Mouse (Mus musculus) adrenal gland, postnatal 25 days (tissue): ENCODE results near the gene Olfr180. TPM values are rescaled to one million over a fixed set of nuclear protein-coding genes. Genes with fewer than 3 reads are reported as not detected.

Experiments used
- DNase-seq: peaks from one replicate; pipeline ENCODE4 v3.0.0; 2021; ENCODE audit warnings: mixed read lengths
- long read RNA-seq: library from polyadenylated mRNA; stranded (forward); transcript quantifications from one replicate; pipeline ENCODE4 v2.0.0, GENCODE M21; 2021
- total RNA-seq: library from RNA; stranded (reverse); gene quantifications from 2 replicates; pipeline ENCODE4 v1.2.3, GENCODE M21; 2021

Gene Olfr180
- not detected in 2 replicates for total RNA-seq
- long read RNA-seq, result 0 reads

DNA sequence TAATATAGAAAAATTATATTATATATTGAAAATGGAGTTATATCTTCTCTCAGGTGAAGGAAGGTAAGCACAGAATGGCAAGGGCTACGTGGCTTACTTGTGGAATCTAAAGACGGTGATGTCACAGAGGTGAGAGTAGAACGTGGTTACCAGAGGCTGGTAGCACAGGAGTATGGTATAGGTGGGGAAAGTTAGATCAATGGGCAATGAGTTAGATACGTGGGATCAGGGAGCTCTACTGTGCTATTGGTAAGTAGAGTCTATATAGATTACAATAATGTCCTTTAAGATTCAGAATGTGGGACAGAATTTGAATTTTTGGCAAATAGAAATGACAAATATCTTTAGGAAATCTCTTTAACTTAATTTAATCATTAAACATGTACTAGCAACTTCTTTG, at the start of gene Olfr180:
TSS of gene Olfr180 (minus strand) at position 101 of the 400 bp plus-strand sequence.
- DNase-seq, result no peak

DNA sequence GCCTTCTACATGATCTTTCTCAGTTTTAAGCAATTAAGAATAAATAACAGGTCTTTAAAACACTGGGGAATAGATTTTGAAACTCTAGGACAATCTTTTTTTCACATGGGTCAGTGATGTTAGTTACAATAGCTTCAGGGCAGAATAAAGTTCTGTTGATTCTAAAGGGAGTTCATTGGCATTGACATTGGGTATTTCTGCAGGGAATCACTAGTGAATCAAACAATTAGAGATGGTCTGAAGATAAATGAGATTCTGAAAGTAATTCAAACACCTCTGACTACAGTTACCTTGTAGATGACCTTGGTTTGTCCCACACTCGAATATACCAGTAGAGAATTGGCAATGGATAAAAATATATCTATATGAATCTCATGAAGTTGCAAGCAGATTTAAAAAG, 537 bp downstream of the Olfr180 start, which contains the start of gene Olfr181:
TSS of gene Olfr181 (minus strand) at position 101 of the 400 bp plus-strand sequence.
- DNase-seq, result no peak

DNA sequence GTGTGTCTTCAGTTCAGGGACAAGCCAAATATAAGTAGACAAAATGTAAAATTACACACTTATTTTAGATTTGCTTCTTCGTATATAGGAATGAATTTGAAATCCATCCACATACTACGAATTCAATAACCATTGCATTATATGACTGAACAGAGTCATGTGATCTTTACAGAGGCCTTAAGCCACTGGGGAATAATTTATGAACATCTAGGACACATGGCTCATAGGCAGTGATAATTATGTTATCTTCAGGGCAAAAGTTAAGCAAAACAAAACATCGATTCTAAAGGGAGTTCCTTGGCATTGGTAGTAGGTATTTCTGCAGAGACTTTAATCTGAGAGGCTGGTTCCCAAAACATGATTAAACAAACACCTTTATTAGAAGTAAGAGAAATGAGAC, 37.2 kb downstream of the Olfr180 start, which contains the start of gene Olfr178:
TSS of gene Olfr178 (minus strand) at position 101 of the 400 bp plus-strand sequence.
- no peak for DNase-seq

DNA sequence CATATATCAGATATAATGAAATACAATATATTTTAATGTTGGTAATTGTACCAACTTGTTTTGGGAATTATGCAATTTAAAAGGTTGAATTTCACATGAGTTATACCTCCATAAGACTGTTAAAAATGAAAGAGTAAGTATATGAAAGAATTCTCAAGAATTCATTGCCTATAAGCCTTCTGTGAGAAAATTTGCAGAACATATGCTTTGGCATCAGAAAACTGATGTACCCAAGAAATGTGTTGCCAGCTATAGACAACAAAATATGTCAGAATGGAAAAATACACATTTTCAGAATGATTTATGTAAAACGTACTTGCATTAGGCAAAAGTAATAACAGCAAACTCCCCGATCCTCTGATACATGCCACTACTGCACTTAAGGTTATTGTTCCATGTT, 44.8 kb downstream of the Olfr180 start:
- no peak for DNase-seq

DNA sequence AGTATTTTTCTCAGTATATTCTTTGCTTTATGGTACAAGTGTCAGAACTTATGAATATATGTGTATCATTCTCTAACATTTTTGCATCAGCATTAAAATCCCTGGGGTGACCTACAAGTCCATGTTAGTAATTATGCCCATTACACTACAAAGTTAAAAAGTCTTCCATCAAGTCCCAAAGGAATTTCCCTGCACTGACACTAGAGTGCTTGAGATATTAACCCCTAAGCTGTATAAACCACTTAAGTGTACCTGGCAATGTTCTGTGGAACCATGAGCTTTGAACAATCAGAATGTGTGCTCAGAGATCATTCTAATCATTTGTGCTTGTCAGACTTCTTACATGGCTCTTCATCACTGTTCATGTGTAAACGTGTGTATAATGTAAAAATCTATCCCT, 54.5 kb downstream of the Olfr180 start, which contains the start of gene Olfr177:
TSS of gene Olfr177 (minus strand) at position 101 of the 400 bp plus-strand sequence.
- DNase-seq, result no peak

Other genes starting within 250 kb of the Olfr180 start
- not detected in 2 replicates for gene Gpr15, start 210.3 kb downstream of the Olfr180 start, total RNA-seq
- gene Cldnd1, start 201.5 kb downstream of the Olfr180 start, total RNA-seq, result 59.3 and 65.5 TPM in 2 replicates
- gene Olfr172, start 166.2 kb downstream of the Olfr180 start, total RNA-seq, result not detected in 2 replicates
- not detected in 2 replicates for gene Olfr173, start 129.1 kb downstream of the Olfr180 start, total RNA-seq
- not detected in 2 replicates for gene Olfr175-ps1, start 102.6 kb downstream of the Olfr180 start, total RNA-seq
- not detected in 2 replicates for gene Olfr177, start 54.6 kb downstream of the Olfr180 start, total RNA-seq
- not detected in 2 replicates for gene Olfr178, start 37.3 kb downstream of the Olfr180 start, total RNA-seq
- gene Olfr181, start 637 bp downstream of the Olfr180 start, total RNA-seq, result not detected in 2 replicates
- not detected in 2 replicates for gene Olfr183, start 66.0 kb upstream of the Olfr180 start, total RNA-seq
- not detected in 2 replicates for gene Olfr186, start 100.9 kb upstream of the Olfr180 start, total RNA-seq
- not detected in 2 replicates for gene Olfr187, start 110.4 kb upstream of the Olfr180 start, total RNA-seq
- gene Olfr190, start 148.6 kb upstream of the Olfr180 start, total RNA-seq, result not detected in 2 replicates
- gene Olfr191, start 160.4 kb upstream of the Olfr180 start, total RNA-seq, result not detected in 2 replicates
- not detected in 2 replicates for gene Olfr193, start 182.5 kb upstream of the Olfr180 start, total RNA-seq
- not detected in 2 replicates for gene Olfr194, start 191.7 kb upstream of the Olfr180 start, total RNA-seq
- not detected in 2 replicates for gene Olfr195, start 217.7 kb upstream of the Olfr180 start, total RNA-seq
- not detected in 2 replicates for gene Olfr196, start 241.1 kb upstream of the Olfr180 start, total RNA-seq